Mouse (Mus musculus) forelimb bud, embryonic 11.5 days (tissue): ENCODE results near the gene Slc39a11.
A peak's percentile ranks its signal among the peaks of the same experiment; 100 is the strongest.

Experiments
- DNase-seq: peaks from one replicate; pipeline ENCODE4 v3.0.0-alpha.2; 2012; ENCODE audit warnings: low read depth, low spot score

Slc39a11 gene

GRCm38 (mm10) chr11:113360049-113360835 is 289.6 kb downstream of the Slc39a11 start:
- DNase-seq, result no peak

GRCm38 (mm10) chr11:113355932-113356331 is 293.9 kb downstream of the Slc39a11 start:
- no peak for DNase-seq

GRCm38 (mm10) chr11:113352085-113352815 is 297.6 kb downstream of the Slc39a11 start:
- DNase-seq, result no peak

GRCm38 (mm10) chr11:113350583-113350982 is 299.3 kb downstream of the Slc39a11 start:
- no peak for DNase-seq

GRCm38 (mm10) chr11:113346895-113347514 is 302.9 kb downstream of the Slc39a11 start:
- no peak for DNase-seq

GRCm38 (mm10) chr11:113339770-113340169 is 310.1 kb downstream of the Slc39a11 start:
- DNase-seq, result no peak

- DNase-seq, result no peak
These were observed 311.3 kb downstream of the Slc39a11 start for GRCm38 (mm10) chr11:113338581-113338980.

GRCm38 (mm10) chr11:113335706-113336105 is 314.2 kb downstream of the Slc39a11 start:
- DNase-seq, result no peak

- DNase-seq, result no peak
These were observed 315.4 kb downstream of the Slc39a11 start for GRCm38 (mm10) chr11:113334444-113334881.

- no peak for DNase-seq
These were observed 316.3 kb downstream of the Slc39a11 start for GRCm38 (mm10) chr11:113333535-113333934.

- DNase-seq, result no peak
These were observed 319.8 kb downstream of the Slc39a11 start for GRCm38 (mm10) chr11:113330061-113330591.

GRCm38 (mm10) chr11:113327499-113328062 is 322.3 kb downstream of the Slc39a11 start:
- DNase-seq, result no peak

GRCm38 (mm10) chr11:113326387-113327011 is 323.4 kb downstream of the Slc39a11 start:
- DNase-seq, result peak; percentile 60

- no peak for DNase-seq
These were observed 328.3 kb downstream of the Slc39a11 start for GRCm38 (mm10) chr11:113321601-113322000.

- DNase-seq, result no peak
These were observed 340.5 kb downstream of the Slc39a11 start for GRCm38 (mm10) chr11:113309265-113309951.

GRCm38 (mm10) chr11:113308256-113308941 is 341.5 kb downstream of the Slc39a11 start:
- DNase-seq, result no peak

GRCm38 (mm10) chr11:113303204-113303603 is 346.7 kb downstream of the Slc39a11 start:
- no peak for DNase-seq

GRCm38 (mm10) chr11:113299492-113299891 is 350.4 kb downstream of the Slc39a11 start:
- DNase-seq, result no peak

GRCm38 (mm10) chr11:113297765-113298164 is 352.1 kb downstream of the Slc39a11 start:
- peak; percentile 81 for DNase-seq
